Mouse (Mus musculus) lung, embryonic 15.5 days (tissue): ENCODE results near the gene Cep128. TPM values are rescaled to one million over a fixed set of nuclear protein-coding genes. Genes with fewer than 3 reads are reported as not detected.

Experiments used
- ATAC-seq: fragments of 200-750 bp; cut with Nextera tagmentation; 2 replicates; pipeline ENCODE4 v1.8.0; 2017; ENCODE audit warnings: moderate number of reproducible peaks, borderline replicate concordance; ENCODE audit not compliant: low FRiP score, low TSS enrichment; ENCODE audit errors: extremely low read depth
- H3K27ac ChIP-seq: fragments of 300-500 bp; sonication (generic); 2 replicates; pipeline ENCODE4 v1.5.1; 2015; ENCODE audit warnings: moderate library complexity, mild to moderate bottlenecking, inconsistent platforms
- H3K27me3 ChIP-seq: fragments of 300-500 bp; sonication (generic); 2 replicates; pipeline ENCODE4 v1.6.1; 2015; ENCODE audit warnings: inconsistent platforms
- H3K36me3 ChIP-seq: fragments of 300-500 bp; sonication (generic); 2 replicates; pipeline ENCODE4 v1.6.1; 2015; ENCODE audit warnings: inconsistent platforms
- H3K4me1 ChIP-seq: fragments of 300-500 bp; sonication (generic); 2 replicates; pipeline ENCODE4 v1.6.1; 2015; ENCODE audit warnings: inconsistent platforms
- H3K4me2 ChIP-seq: fragments of 300-500 bp; sonication (generic); 2 replicates; pipeline ENCODE4 v1.6.1; 2015; ENCODE audit warnings: inconsistent platforms, mild to moderate bottlenecking, moderate library complexity
- H3K4me3 ChIP-seq: fragments of 300-500 bp; sonication (generic); 2 replicates; pipeline ENCODE4 v1.5.1; 2015; ENCODE audit warnings: mild to moderate bottlenecking, inconsistent platforms
- H3K9ac ChIP-seq: fragments of 300-500 bp; sonication (generic); 2 replicates; pipeline ENCODE4 v1.6.1; 2015; ENCODE audit warnings: inconsistent platforms
- H3K9me3 ChIP-seq: fragments of 300-500 bp; sonication (generic); 2 replicates; pipeline ENCODE4 v1.6.1; 2016; ENCODE audit warnings: inconsistent platforms
- WGBS: fragments of 180-500 bp; shearing (Covaris S2); methylation state at CpG from one replicate; pipeline ENCODE4 v1.1.7; 2015; 5-methylcytosine and 5-hydroxymethylcytosine counted together
- polyA plus RNA-seq: library from polyadenylated mRNA; unstranded; fragments of >200 nt; fragmentation: Nextera tagmentation; extraction: Ambion mirVana; gene quantifications from 2 replicates; pipeline ENCODE4 v1.2.1, GENCODE M21; 2015

Gene Cep128
- polyA plus RNA-seq, 1 experiment from 2014 or later = 11.0 TPM

- Histone ChIP-seq H3K9ac (no peak overlapping the region), H3K4me3 (no peak overlapping the region), H3K4me1 (no peaks in the 10 kb centered on the region), H3K27ac (no peak overlapping the region), H3K27me3 (no peaks in the 10 kb centered on the region), H3K4me2 (no peak overlapping the region), H3K9me3 (no peaks in the 10 kb centered on the region), H3K36me3 (no peaks in the 10 kb centered on the region)
- 82% methylated on average over 9 of the region's 9 CpGs for WGBS
- ATAC-seq = no peak
These were observed 333.4 kb downstream of the Cep128 start for GRCm38 (mm10) chr12:91050593-91051325.

DNA sequence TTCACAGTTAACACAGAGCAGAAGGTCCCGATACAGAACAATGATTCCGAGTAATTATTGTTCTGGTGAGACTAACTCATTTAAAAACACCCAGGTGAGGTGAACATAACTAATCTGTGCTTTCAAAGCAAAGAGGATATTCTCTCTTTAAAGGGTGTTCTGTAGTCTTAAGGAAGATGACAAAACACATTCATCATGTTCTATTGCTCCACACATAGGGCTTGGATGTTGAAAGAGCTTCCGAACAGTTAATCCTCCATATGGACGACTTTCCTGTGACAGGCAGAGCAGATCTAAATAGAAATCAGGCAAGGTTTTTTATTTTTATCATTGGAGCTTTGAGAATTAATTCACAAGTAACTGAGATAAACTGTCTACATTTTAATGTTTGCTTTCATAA is 342.8 kb downstream of the Cep128 start:
- H3K4me3 ChIP-seq = no peak overlapping the region
- WGBS = 67% methylated on average over 4 of the region's 4 CpGs
- no peaks in the 10 kb centered on the region for H3K4me1 ChIP-seq
- H3K4me2 ChIP-seq = no peak overlapping the region
- no peak for ATAC-seq
- H3K9me3 ChIP-seq = no peaks in the 10 kb centered on the region
- no peaks in the 10 kb centered on the region for H3K36me3 ChIP-seq
- H3K9ac ChIP-seq = no peak overlapping the region
- H3K27ac ChIP-seq = no peak overlapping the region
- no peaks in the 10 kb centered on the region for H3K27me3 ChIP-seq

GRCm38 (mm10) chr12:91040267-91040905 is 343.8 kb downstream of the Cep128 start:
- Histone ChIP-seq H3K36me3 (no peaks in the 10 kb centered on the region), H3K27me3 (no peaks in the 10 kb centered on the region), H3K27ac (no peak overlapping the region), H3K4me2 (no peak overlapping the region), H3K9ac (no peak overlapping the region), H3K4me3 (no peak overlapping the region), H3K9me3 (no peaks in the 10 kb centered on the region), H3K4me1 (no peaks in the 10 kb centered on the region)
- 84% methylated on average over 7 of the region's 7 CpGs for WGBS
- no peak for ATAC-seq

- Histone ChIP-seq H3K4me1 (peaks cover 13% of the 10 kb centered on the region), H3K36me3 (no peaks in the 10 kb centered on the region), H3K9me3 (no peaks in the 10 kb centered on the region), H3K27me3 (no peaks in the 10 kb centered on the region), H3K4me3 (no peak overlapping the region), H3K27ac (0 out of 2 replicates have a peak overlapping the region, but pooled peaks have one; percentile 7), H3K9ac (no peak overlapping the region), H3K4me2 (no peak overlapping the region)
- 46% methylated on average over 5 of the region's 5 CpGs for WGBS
- peak; percentile 85 for ATAC-seq
These were observed 355.1 kb downstream of the Cep128 start for GRCm38 (mm10) chr12:91029116-91029515.

DNA sequence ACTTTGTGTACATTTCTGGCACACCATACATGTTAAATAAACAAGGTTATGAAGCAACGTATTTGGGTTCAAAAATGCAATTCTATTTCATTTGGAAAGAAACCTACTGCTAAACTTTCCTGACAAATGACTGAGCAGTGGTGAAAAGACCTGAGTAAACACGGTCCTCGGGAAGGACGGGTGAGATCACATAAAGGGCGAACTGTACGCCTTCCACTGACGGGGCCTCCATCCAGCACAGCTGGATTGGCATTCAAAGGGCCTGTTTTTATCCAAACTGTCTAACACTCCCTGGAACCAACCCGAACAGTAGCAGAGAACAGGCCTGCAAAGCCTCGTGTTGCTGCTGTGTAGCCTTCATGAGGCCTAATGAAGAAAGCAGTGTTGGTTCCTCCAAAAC is 356.5 kb downstream of the Cep128 start:
- peaks cover 13% of the 10 kb centered on the region for H3K4me1 ChIP-seq
- no peaks in the 10 kb centered on the region for H3K27me3 ChIP-seq
- H3K4me2 ChIP-seq = no peak overlapping the region
- H3K9ac ChIP-seq = no peak overlapping the region
- WGBS = 26% methylated on average over 9 of the region's 9 CpGs
- H3K36me3 ChIP-seq = no peaks in the 10 kb centered on the region
- H3K9me3 ChIP-seq = no peaks in the 10 kb centered on the region
- H3K4me3 ChIP-seq = no peak overlapping the region
- ATAC-seq = peak; percentile 66
- H3K27ac ChIP-seq = peak overlapping the region; percentile 86

DNA sequence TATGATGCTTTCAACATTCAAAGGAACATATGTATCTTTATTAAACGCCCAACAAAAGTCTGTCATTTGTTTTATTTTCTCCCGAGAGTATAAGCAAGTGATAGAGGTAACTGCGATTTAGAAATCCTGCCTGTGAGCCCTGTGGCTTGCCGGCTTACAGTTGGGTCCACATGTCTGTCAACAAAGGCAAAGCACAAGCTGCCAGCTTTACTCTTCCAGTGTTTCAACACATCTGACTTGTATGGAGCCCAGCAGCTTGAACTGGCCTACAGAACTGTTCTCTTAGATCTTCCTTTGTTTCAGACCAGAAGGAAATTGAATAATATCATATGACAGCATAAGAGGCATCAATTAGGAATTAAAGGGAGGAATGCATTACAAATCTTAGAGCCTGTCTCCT is 357.1 kb downstream of the Cep128 start:
- ATAC-seq = no peak

DNA sequence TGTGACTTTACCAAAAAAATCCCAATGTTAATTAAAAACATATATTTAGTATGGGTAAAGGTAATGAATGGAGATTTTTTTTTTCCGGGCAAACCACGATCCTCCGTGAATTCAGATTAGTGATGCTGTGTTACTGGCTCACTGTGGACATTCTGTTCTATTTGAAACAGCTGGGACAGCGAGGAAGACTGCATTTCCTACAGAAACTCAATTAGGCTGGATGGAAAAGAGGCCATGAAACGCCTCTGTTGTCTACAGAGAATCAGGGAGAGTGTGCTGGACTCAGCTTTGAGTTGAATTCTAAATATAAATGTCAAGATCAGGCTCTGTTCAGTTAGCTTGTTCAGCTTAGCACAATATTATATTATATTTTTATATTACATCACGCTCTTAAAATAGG is 369.1 kb downstream of the Cep128 start:
- H3K4me2 ChIP-seq = no peak overlapping the region
- H3K36me3 ChIP-seq = no peaks in the 10 kb centered on the region
- H3K27me3 ChIP-seq = no peaks in the 10 kb centered on the region
- H3K4me1 ChIP-seq = no peaks in the 10 kb centered on the region
- 80% methylated on average over 6 of the region's 6 CpGs for WGBS
- H3K9me3 ChIP-seq = no peaks in the 10 kb centered on the region
- no peak overlapping the region for H3K9ac ChIP-seq
- no peak overlapping the region for H3K27ac ChIP-seq
- no peak overlapping the region for H3K4me3 ChIP-seq
- no peak for ATAC-seq

More for the DNA sequence above, 357.1 kb downstream of the Cep128 start:
- no peak overlapping the region for H3K4me2 ChIP-seq
- peak overlapping the region; percentile 70 for H3K27ac ChIP-seq
- H3K27me3 ChIP-seq = no peaks in the 10 kb centered on the region
- no peak overlapping the region for H3K9ac ChIP-seq
- H3K36me3 ChIP-seq = no peaks in the 10 kb centered on the region
- H3K4me3 ChIP-seq = no peak overlapping the region
- peaks cover 13% of the 10 kb centered on the region for H3K4me1 ChIP-seq
- no peaks in the 10 kb centered on the region for H3K9me3 ChIP-seq
- 57% methylated on average over 4 of the region's 4 CpGs for WGBS

DNA sequence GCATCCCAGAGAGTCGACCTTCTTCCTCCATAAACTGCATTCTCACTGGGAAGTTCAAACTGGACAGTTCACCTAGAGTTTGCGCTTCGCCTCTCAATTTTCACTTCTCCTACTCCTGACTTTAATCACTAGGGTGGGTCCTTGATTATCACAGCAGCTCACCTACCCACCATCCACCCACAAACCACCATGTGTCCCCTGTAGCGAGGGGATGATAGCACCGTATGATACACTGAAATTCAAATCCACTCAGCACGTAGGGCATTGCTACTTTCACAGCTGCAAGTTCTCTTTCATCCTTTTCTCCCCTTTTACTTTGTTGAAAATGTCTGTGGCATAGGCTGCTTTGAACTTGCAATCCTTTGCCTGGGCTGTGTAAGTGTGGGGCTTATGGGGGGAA is 371.2 kb downstream of the Cep128 start:
- Histone ChIP-seq H3K9me3 (no peaks in the 10 kb centered on the region), H3K4me2 (no peak overlapping the region), H3K27me3 (no peaks in the 10 kb centered on the region), H3K4me1 (no peaks in the 10 kb centered on the region), H3K9ac (no peak overlapping the region), H3K27ac (no peak overlapping the region), H3K4me3 (no peak overlapping the region), H3K36me3 (no peaks in the 10 kb centered on the region)
- WGBS = 75% methylated on average over 6 of the region's 6 CpGs
- ATAC-seq = no peak

GRCm38 (mm10) chr12:91012184-91012583 is 372.0 kb downstream of the Cep128 start:
- Histone ChIP-seq H3K9me3 (no peaks in the 10 kb centered on the region), H3K36me3 (no peaks in the 10 kb centered on the region), H3K27me3 (no peaks in the 10 kb centered on the region)

GRCm38 (mm10) chr12:91008736-91009135 is 375.5 kb downstream of the Cep128 start:
- H3K27ac ChIP-seq = no peak overlapping the region
- no peaks in the 10 kb centered on the region for H3K27me3 ChIP-seq
- ATAC-seq = no peak
- no peaks in the 10 kb centered on the region for H3K4me1 ChIP-seq
- no peak overlapping the region for H3K4me3 ChIP-seq
- H3K4me2 ChIP-seq = no peak overlapping the region
- no peak overlapping the region for H3K9ac ChIP-seq
- 47% methylated on average over 5 of the region's 5 CpGs for WGBS
- no peaks in the 10 kb centered on the region for H3K36me3 ChIP-seq
- H3K9me3 ChIP-seq = no peaks in the 10 kb centered on the region

More at GRCm38 (mm10) chr12:91012184-91012583, 372.0 kb downstream of the Cep128 start:
- Histone ChIP-seq H3K4me1 (no peaks in the 10 kb centered on the region), H3K4me3 (no peak overlapping the region), H3K27ac (no peak overlapping the region), H3K4me2 (no peak overlapping the region), H3K9ac (no peak overlapping the region)
- 52% methylated on average over 4 of the region's 4 CpGs for WGBS
- no peak for ATAC-seq

DNA sequence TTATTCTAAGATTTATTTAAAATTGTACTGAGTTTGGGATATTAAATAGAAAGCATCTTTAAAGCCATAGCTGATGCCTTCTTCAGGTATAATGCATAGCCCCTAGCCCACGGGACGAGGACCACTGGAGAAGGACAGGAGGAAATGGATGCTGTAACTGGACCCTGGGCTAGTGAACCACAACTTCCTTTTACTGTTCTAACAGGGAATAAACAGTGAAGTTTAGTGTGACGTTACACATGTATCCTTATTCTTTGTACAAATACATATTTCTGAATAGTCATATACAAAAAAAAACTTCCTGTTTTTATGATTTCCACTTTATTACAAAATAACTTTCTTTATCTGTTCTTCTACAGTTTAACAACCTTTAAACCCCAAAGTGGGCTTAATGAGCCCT is 376.0 kb downstream of the Cep128 start:
- H3K9ac ChIP-seq = no peak overlapping the region
- no peaks in the 10 kb centered on the region for H3K27me3 ChIP-seq
- no peak overlapping the region for H3K4me3 ChIP-seq
- H3K4me1 ChIP-seq = no peaks in the 10 kb centered on the region
- H3K27ac ChIP-seq = no peak overlapping the region
- WGBS = 45% methylated on average over 3 of the region's 3 CpGs
- H3K9me3 ChIP-seq = no peaks in the 10 kb centered on the region
- H3K4me2 ChIP-seq = no peak overlapping the region
- ATAC-seq = no peak
- H3K36me3 ChIP-seq = no peaks in the 10 kb centered on the region

DNA sequence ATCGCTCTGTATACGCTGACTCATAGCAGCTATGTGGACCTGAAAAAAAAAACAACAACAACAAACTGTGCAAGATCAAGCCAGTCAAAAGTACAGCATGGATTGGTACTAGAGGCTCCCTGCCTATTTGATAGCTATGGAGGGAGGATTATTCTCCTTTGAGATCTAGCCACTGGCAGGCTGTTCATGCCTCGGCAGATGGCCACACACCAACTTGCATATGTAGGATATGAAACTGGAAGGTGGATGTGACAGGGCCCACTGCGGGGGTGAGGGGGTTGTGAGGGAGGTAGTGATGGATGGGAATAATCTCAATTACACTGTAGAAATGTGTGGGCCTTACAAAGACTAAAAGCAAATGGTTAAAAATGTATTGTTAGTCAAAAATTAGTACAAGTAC is 386.7 kb downstream of the Cep128 start:
- H3K4me1 ChIP-seq = no peaks in the 10 kb centered on the region
- no peak overlapping the region for H3K27ac ChIP-seq
- 80% methylated on average over 4 of the region's 4 CpGs for WGBS
- H3K9ac ChIP-seq = no peak overlapping the region
- H3K4me2 ChIP-seq = no peak overlapping the region
- H3K27me3 ChIP-seq = no peaks in the 10 kb centered on the region
- no peak overlapping the region for H3K4me3 ChIP-seq
- no peak for ATAC-seq
- no peaks in the 10 kb centered on the region for H3K36me3 ChIP-seq
- no peaks in the 10 kb centered on the region for H3K9me3 ChIP-seq
